Mouse (Mus musculus): Measurements from ENCODE around the gene Gm20661. TPM values are rescaled to one million over a fixed set of nuclear protein-coding genes. Genes with fewer than 3 reads are reported as not detected.

Gene Gm20661
- polyA plus RNA-seq, 1 experiment from 2014 or later, result 3.4 TPM

GRCm38 (mm10) chr9:107975399-107976386 lies 7.2 kb upstream of the Gm20661 start, which contains the start of gene Uba7:
Gene Uba7 (plus strand): TSS chr9:107975505.
- peak; percentile 30 for ATAC-seq (ENCODE audit: low read depth)
- H3K4me3 ChIP-seq (ENCODE audit: low read length), result peak within 1 kb of the TSS; percentile 31

GRCm38 (mm10) chr9:107978815-107979214 lies 4.0 kb upstream of the Gm20661 start:
- Histone ChIP-seq H3K27ac (ENCODE audit: low read length) (no peak overlapping the region), H3K9me3 (ENCODE audit: control insufficient read depth, low read length) (no peaks in the 10 kb centered on the region), H3K27me3 (ENCODE audit: control insufficient read depth, insufficient read depth, low read depth, low read length) (no peaks in the 10 kb centered on the region), H3K4me1 (replicated peaks; ENCODE audit: control insufficient read depth, insufficient read depth, low read length) (peaks cover 39% of the 10 kb centered on the region), H3K4me3 (ENCODE audit: low read length) (no peak overlapping the region), H3K4me2 (ENCODE audit: low read depth, low read length) (no peak overlapping the region), H3K9ac (ENCODE audit: low read length) (no peak overlapping the region), H3K36me3 (ENCODE audit: control insufficient read depth, insufficient read depth, low read length) (no peaks in the 10 kb centered on the region)
- WGBS, result 79% methylated on average over 12 of the region's 12 CpGs
- ATAC-seq (ENCODE audit: low read depth), result no peak

More at GRCm38 (mm10) chr9:107975399-107976386, 7.2 kb upstream of the Gm20661 start, which contains the start of gene Uba7:
- Histone ChIP-seq H3K27ac (ENCODE audit: low read length) (peak within 1 kb of the TSS; percentile 67), H3K27me3 (ENCODE audit: control insufficient read depth, insufficient read depth, low read depth, low read length) (no peaks in the 10 kb centered on the region), H3K4me1 (replicated peaks; ENCODE audit: control insufficient read depth, insufficient read depth, low read length) (peaks cover 8% of the 10 kb centered on the region), H3K36me3 (ENCODE audit: control insufficient read depth, insufficient read depth, low read length) (no peaks in the 10 kb centered on the region; the same call in none of the 2 replicates), H3K9me3 (ENCODE audit: control insufficient read depth, low read length) (no peaks in the 10 kb centered on the region), H3K4me2 (ENCODE audit: low read depth, low read length) (peak within 1 kb of the TSS; percentile 38), H3K9ac (ENCODE audit: low read length) (peak within 1 kb of the TSS; percentile 54)
- 65% methylated on average over 12 of the region's 12 CpGs for WGBS

DNA sequence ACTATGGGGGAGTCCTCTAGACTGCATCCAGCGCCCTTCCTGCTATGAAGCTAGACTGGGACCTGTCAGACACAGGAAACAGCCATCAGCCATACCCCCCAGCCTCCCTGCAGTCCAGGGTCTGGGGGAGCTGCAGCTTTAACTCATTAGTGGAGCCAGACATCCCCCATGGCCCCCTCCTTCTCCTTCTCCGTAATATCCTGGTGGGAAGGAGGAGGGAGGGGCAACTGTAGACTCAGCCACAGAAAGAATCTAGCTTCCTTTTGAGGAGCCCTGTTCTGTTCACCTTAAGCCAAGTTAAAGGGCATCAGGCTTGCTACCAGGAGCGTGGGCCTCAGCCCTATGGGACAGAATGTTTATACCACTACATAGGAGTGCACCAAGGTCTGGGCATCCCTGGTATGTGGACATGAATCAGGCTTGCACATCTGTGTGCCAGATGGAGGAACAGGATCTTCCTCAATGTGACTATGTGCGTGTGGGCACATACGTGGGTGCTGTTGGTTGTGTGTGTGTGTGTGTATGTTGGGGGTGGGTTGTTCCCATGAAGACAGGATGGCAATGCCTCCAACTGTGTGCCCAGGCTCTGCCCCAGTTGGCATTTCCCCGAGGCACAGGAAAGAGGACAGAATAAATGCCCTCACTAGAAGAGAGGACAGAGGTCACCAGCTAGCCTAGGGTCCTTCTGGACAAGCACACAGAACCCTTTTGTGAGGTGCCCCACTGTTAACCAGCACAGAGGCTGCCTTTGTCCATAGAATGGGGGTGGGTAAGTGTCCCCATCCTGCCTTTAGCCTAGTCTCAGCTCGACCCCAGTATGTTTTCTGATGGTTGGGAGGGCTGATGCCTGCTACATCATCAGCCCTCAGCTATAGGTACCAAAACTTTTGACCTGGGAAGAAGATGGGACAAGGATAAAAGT lies 913 bp upstream of the Gm20661 start:
- Histone ChIP-seq H3K9me3 (ENCODE audit: control insufficient read depth, low read length) (no peaks in the 10 kb centered on the region), H3K36me3 (ENCODE audit: control insufficient read depth, insufficient read depth, low read length) (no peaks in the 10 kb centered on the region), H3K4me2 (ENCODE audit: low read depth, low read length) (peak overlapping the region; percentile 86), H3K4me3 (ENCODE audit: low read length) (peak overlapping the region; percentile 74), H3K27ac (ENCODE audit: low read length) (peak overlapping the region; percentile 100), H3K9ac (ENCODE audit: low read length) (peak overlapping the region; percentile 82), H3K4me1 (replicated peaks; ENCODE audit: control insufficient read depth, insufficient read depth, low read length) (peaks cover 40% of the 10 kb centered on the region), H3K27me3 (ENCODE audit: control insufficient read depth, insufficient read depth, low read depth, low read length) (no peaks in the 10 kb centered on the region)
- ATAC-seq (ENCODE audit: low read depth), result peak; percentile 39
- 22% methylated on average over 7 of the region's 7 CpGs for WGBS

DNA sequence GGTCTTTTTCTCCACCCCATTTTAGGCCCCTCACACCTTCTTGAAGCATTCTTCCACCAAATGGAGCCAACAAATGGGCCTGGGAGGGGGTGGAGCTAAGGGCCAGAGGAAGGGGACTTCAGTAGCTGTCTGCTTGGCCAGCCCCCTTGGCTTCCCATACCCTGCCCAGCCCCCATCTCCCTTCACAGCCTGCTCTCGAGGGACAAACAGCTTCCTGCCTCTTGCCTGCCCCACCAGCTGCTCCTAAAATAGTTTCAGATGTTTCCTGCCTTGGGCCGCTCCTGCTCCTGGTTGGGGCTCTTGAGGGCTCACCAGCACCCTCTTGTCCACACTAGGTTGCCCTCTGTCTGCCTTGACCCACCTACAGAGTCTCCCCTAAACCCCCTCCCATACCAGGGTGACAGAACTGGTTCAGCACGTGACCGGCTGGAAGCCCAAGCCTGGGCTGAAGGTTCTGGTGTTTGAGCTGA lies 598 bp downstream of the Gm20661 start:
- H3K4me1 ChIP-seq (replicated peaks; ENCODE audit: control insufficient read depth, insufficient read depth, low read length), result peaks cover 40% of the 10 kb centered on the region
- peak overlapping the region; percentile 86 for H3K4me2 ChIP-seq (ENCODE audit: low read depth, low read length)
- no peaks in the 10 kb centered on the region for H3K27me3 ChIP-seq (ENCODE audit: control insufficient read depth, insufficient read depth, low read depth, low read length)
- H3K9ac ChIP-seq (ENCODE audit: low read length), result peak overlapping the region; percentile 82
- WGBS, result 6% methylated on average over 4 of the region's 4 CpGs
- peak overlapping the region; percentile 100 for H3K27ac ChIP-seq (ENCODE audit: low read length)
- H3K9me3 ChIP-seq (ENCODE audit: control insufficient read depth, low read length), result no peaks in the 10 kb centered on the region
- ATAC-seq (ENCODE audit: low read depth), result peak; percentile 82
- H3K4me3 ChIP-seq (ENCODE audit: low read length), result peak overlapping the region; percentile 74
- no peaks in the 10 kb centered on the region for H3K36me3 ChIP-seq (ENCODE audit: control insufficient read depth, insufficient read depth, low read length)

DNA sequence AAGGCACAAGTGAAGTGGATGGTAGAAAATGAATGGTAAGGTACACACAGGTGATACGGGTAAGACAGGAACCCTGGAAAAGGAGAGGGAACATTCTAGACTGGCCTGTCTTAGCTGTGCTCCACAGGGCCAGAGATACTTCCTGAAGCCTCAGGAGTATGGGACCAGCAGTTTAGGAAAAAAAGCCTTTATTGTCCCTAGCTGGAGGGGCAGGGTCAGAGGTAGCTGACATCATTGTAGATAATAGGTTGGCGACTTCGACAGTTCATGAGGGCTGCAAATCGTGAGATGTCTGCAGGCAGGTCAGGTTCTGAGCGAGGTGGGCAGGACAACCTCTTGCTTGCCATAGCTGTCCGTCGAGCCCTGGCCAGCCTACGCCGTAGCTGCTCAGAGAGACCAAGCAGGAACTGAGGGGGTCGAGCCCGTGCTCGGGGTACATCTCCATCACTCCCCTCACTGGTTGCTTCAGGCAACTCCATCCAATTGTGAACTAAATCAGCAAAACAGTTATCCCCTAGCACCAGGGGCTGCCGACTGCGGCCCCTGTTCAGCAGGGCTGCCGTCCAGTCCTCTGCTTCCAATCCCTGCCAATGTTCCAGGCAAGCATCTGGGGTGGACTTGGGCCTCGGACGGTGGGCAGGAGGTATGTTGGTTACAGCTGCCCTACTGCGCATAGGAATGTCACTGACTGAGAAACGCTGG lies 1.3 kb downstream of the Gm20661 start:
- Histone ChIP-seq H3K4me3 (ENCODE audit: low read length) (peak overlapping the region; percentile 74), H3K36me3 (ENCODE audit: control insufficient read depth, insufficient read depth, low read length) (no peaks in the 10 kb centered on the region), H3K4me2 (ENCODE audit: low read depth, low read length) (peak overlapping the region; percentile 86), H3K27me3 (ENCODE audit: control insufficient read depth, insufficient read depth, low read depth, low read length) (no peaks in the 10 kb centered on the region), H3K27ac (ENCODE audit: low read length) (peak overlapping the region; percentile 100), H3K4me1 (replicated peaks; ENCODE audit: control insufficient read depth, insufficient read depth, low read length) (peaks cover 40% of the 10 kb centered on the region), H3K9ac (ENCODE audit: low read length) (peak overlapping the region; percentile 82), H3K9me3 (ENCODE audit: control insufficient read depth, low read length) (no peaks in the 10 kb centered on the region)
- WGBS, result 29% methylated on average over 19 of the region's 19 CpGs
- no peak for ATAC-seq (ENCODE audit: low read depth)

DNA sequence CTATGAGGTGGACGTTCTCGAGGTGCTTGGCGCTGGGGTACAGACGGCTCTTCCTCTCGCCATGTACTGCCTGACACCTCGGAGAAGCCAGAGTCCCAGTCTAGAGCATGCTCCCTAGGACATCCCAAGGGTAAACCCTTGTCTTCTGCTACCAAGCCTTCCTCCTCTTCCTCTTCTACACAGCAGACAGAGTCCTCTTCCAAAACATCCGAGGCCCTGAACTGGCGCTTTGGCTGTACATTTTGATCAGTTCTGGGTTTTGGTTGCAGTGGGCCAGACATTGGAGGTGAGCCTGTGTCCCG lies 1.8 kb downstream of the Gm20661 start:
- peak overlapping the region; percentile 74 for H3K4me3 ChIP-seq (ENCODE audit: low read length)
- peak overlapping the region; percentile 100 for H3K27ac ChIP-seq (ENCODE audit: low read length)
- peak overlapping the region; percentile 82 for H3K9ac ChIP-seq (ENCODE audit: low read length)
- peaks cover 40% of the 10 kb centered on the region for H3K4me1 ChIP-seq (replicated peaks; ENCODE audit: control insufficient read depth, insufficient read depth, low read length)
- WGBS, result 39% methylated on average over 9 of the region's 9 CpGs
- no peaks in the 10 kb centered on the region for H3K9me3 ChIP-seq (ENCODE audit: control insufficient read depth, low read length)
- H3K36me3 ChIP-seq (ENCODE audit: control insufficient read depth, insufficient read depth, low read length), result no peaks in the 10 kb centered on the region
- no peaks in the 10 kb centered on the region for H3K27me3 ChIP-seq (ENCODE audit: control insufficient read depth, insufficient read depth, low read depth, low read length)
- H3K4me2 ChIP-seq (ENCODE audit: low read depth, low read length), result peak overlapping the region; percentile 86
- ATAC-seq (ENCODE audit: low read depth), result no peak

- peaks cover 35% of the 10 kb centered on the region for H3K4me1 ChIP-seq (replicated peaks; ENCODE audit: control insufficient read depth, insufficient read depth, low read length)
- H3K36me3 ChIP-seq (ENCODE audit: control insufficient read depth, insufficient read depth, low read length), result no peaks in the 10 kb centered on the region
- H3K27ac ChIP-seq (ENCODE audit: low read length), result peak within 1 kb of the TSS; percentile 100
- peak within 1 kb of the TSS; percentile 86 for H3K4me2 ChIP-seq (ENCODE audit: low read depth, low read length)
- H3K4me3 ChIP-seq (ENCODE audit: low read length), result peak within 1 kb of the TSS; percentile 74
- H3K9ac ChIP-seq (ENCODE audit: low read length), result peak within 1 kb of the TSS; percentile 82
- no peaks in the 10 kb centered on the region for H3K9me3 ChIP-seq (ENCODE audit: control insufficient read depth, low read length)
- ATAC-seq (ENCODE audit: low read depth), result peak; percentile 70
- H3K27me3 ChIP-seq (ENCODE audit: control insufficient read depth, insufficient read depth, low read depth, low read length), result no peaks in the 10 kb centered on the region
- under 1% methylated on average over 58 of the region's 58 CpGs for WGBS
Observed at GRCm38 (mm10) chr9:107985131-107986119, 2.6 kb downstream of the Gm20661 start, which contains the start of gene Inka1. Gene Inka1 (minus strand): TSS chr9:107985879.

DNA sequence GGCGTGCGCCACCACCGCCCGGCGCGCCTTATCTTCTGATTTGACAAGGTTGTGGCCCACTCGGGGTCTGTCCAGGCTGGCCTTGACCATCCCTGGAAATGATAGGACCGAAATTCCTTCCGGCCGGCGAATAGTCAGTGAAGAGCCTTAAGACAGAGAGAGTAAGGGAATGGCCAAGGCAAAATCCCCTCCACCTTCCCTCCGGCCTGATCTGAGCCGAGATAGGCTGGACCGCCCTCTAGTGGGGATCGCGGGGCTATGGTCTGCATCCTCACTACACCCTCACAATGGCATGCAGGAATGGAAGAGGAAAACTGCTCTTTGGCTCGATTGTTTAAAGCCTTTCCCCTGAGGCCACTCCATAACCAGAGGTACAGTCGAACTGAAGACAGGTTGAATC lies 3.5 kb downstream of the Gm20661 start:
- WGBS, result 7% methylated on average over 18 of the region's 18 CpGs
- no peaks in the 10 kb centered on the region for H3K9me3 ChIP-seq (ENCODE audit: control insufficient read depth, low read length)
- no peaks in the 10 kb centered on the region for H3K36me3 ChIP-seq (ENCODE audit: control insufficient read depth, insufficient read depth, low read length)
- peak overlapping the region; percentile 74 for H3K4me3 ChIP-seq (ENCODE audit: low read length)
- H3K27ac ChIP-seq (ENCODE audit: low read length), result peak overlapping the region; percentile 100
- H3K27me3 ChIP-seq (ENCODE audit: control insufficient read depth, insufficient read depth, low read depth, low read length), result no peaks in the 10 kb centered on the region
- peak overlapping the region; percentile 86 for H3K4me2 ChIP-seq (ENCODE audit: low read depth, low read length)
- H3K4me1 ChIP-seq (replicated peaks; ENCODE audit: control insufficient read depth, insufficient read depth, low read length), result peaks cover 25% of the 10 kb centered on the region
- ATAC-seq (ENCODE audit: low read depth), result peak; percentile 39
- peak overlapping the region; percentile 40 for H3K9ac ChIP-seq (ENCODE audit: low read length)

Data from lung, embryonic 16.5 days (tissue).